Mouse (Mus musculus): ENCODE measurements at regions not wholly inside any gene's neighbourhood (a gene's known extent, or its start where the extent isn't known, plus 50 kb on each side); places are given as distances from the start of the nearest gene placed in this dataset.

DNA sequence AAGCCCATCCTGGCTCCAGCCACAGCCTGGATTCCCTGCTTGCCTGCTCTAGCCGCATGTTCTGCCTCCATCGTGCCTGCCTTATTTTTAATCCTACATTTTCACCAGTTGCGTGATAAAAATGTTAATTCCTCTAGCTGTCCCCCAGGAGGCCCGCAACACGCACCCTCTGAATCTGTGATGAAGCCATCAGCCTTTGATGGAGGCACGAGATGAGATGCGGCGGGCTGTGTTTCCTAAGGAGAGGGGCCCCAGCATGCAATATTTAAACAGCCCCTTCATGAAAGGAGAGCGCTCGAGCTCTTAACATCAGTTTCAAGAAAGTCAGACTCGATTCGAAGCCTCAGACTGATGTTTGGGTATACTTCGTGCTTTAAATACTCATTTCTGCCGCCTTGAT is 76.3 kb downstream of the Nptx2 start:
- TF ChIP-seq CTCF (conservative IDR thresholded peaks at IDR 0.05; ENCODE audit: low read length), result no peak
- no peak for TF ChIP-seq POU5F1 (IDR thresholded peaks at IDR 0.05; ENCODE audit: borderline replicate concordance, low read length)
- TF ChIP-seq NANOG (IDR thresholded peaks at IDR 0.05; ENCODE audit: borderline replicate concordance, low read length), result no peak

Data from E14TG2a.4 (cell line).